Mouse (Mus musculus): ENCODE data around the gene Irf1. TPM values are rescaled to one million over a fixed set of nuclear protein-coding genes. Genes with fewer than 3 reads are reported as not detected.

The Irf1 gene
- total and polyA plus RNA-seq, 3 experiments = 17.8 to 64.9 (median 23.6) TPM

- peak; percentile 63; the same call in 1 of the 2 replicates for TF ChIP-seq EP300 (IDR thresholded peaks at IDR 0.05; ENCODE audit: low read length)
Observed at GRCm38 (mm10) chr11:53825409-53825808, 55.6 kb downstream of the Irf1 start (continued).

Other genes with a start within 250 kb of the Irf1 start
- 11.3 and 18.3 TPM in 2 replicates for gene Kif3a, start 202.6 kb upstream of the Irf1 start, total RNA-seq (2012; rRNA removed)
- 7.7 and 8.9 TPM in 2 replicates for gene Kif3a, start 202.6 kb upstream of the Irf1 start, total RNA-seq (2014; rRNA removed)
- 26.5 and 27.9 TPM in 2 replicates for gene Kif3a, start 202.6 kb upstream of the Irf1 start, polyA plus RNA-seq (2012; ENCODE audit: insufficient read length, low read depth)
- 26.3 and 35.6 TPM in 2 replicates for gene Il4, start 151.3 kb upstream of the Irf1 start, total RNA-seq (2012; rRNA removed)
- gene Il4, start 151.3 kb upstream of the Irf1 start, total RNA-seq (2014; rRNA removed) = 75.5 and 83.1 TPM in 2 replicates
- gene Il4, start 151.3 kb upstream of the Irf1 start, polyA plus RNA-seq (2012; ENCODE audit: insufficient read length, low read depth) = 19.5 and 24.5 TPM in 2 replicates
- gene Il13, start 135.3 kb upstream of the Irf1 start, total RNA-seq (2012; rRNA removed) = 1.8 and 2.8 TPM in 2 replicates
- gene Il13, start 135.3 kb upstream of the Irf1 start, total RNA-seq (2014; rRNA removed) = 3.4 and 4.8 TPM in 2 replicates
- 2.8 and 3.6 TPM in 2 replicates for gene Il13, start 135.3 kb upstream of the Irf1 start, polyA plus RNA-seq (2012; ENCODE audit: insufficient read length, low read depth)
- 45.3 and 48.2 TPM in 2 replicates for gene Rad50, start 62.7 kb upstream of the Irf1 start, total RNA-seq (2012; rRNA removed)
- 36.0 and 39.6 TPM in 2 replicates for gene Rad50, start 62.7 kb upstream of the Irf1 start, total RNA-seq (2014; rRNA removed)
- 53.6 and 55.2 TPM in 2 replicates for gene Rad50, start 62.7 kb upstream of the Irf1 start, polyA plus RNA-seq (2012; ENCODE audit: insufficient read length, low read depth)
- gene Il5, start 49.2 kb upstream of the Irf1 start, total RNA-seq (2012; rRNA removed) = not detected in 2 replicates
- not detected in 2 replicates for gene Il5, start 49.2 kb upstream of the Irf1 start, total RNA-seq (2014; rRNA removed)
- not detected in 2 replicates for gene Il5, start 49.2 kb upstream of the Irf1 start, polyA plus RNA-seq (2012; ENCODE audit: insufficient read length, low read depth)
- gene Gm17334, start 3.2 kb downstream of the Irf1 start, total RNA-seq (2012; rRNA removed) = 0.71 and 0.72 TPM in 2 replicates
- gene Gm17334, start 3.2 kb downstream of the Irf1 start, total RNA-seq (2014; rRNA removed) = not detected in 2 replicates
- 0.47 and 0.57 TPM in 2 replicates for gene Gm17334, start 3.2 kb downstream of the Irf1 start, polyA plus RNA-seq (2012; ENCODE audit: insufficient read length, low read depth)
- gene Gm12216, start 89.2 kb downstream of the Irf1 start, total RNA-seq (2012; rRNA removed) = 0.88 and 2.7 TPM in 2 replicates
- 0.73 and 0.77 TPM in 2 replicates for gene Gm12216, start 89.2 kb downstream of the Irf1 start, total RNA-seq (2014; rRNA removed)
- 0.56 and 1.1 TPM in 2 replicates for gene Gm12216, start 89.2 kb downstream of the Irf1 start, polyA plus RNA-seq (2012; ENCODE audit: insufficient read length, low read depth)
- gene Slc22a5, start 121.6 kb downstream of the Irf1 start, total RNA-seq (2012; rRNA removed) = 5.3 and 6.7 TPM in 2 replicates
- gene Slc22a5, start 121.6 kb downstream of the Irf1 start, total RNA-seq (2014; rRNA removed) = 6.2 and 6.4 TPM in 2 replicates
- 5.6 and 7.1 TPM in 2 replicates for gene Slc22a5, start 121.6 kb downstream of the Irf1 start, polyA plus RNA-seq (2012; ENCODE audit: insufficient read length, low read depth)
- not detected in 2 replicates for gene Slc22a21, start 210.3 kb downstream of the Irf1 start, total RNA-seq (2012; rRNA removed)
- not detected in 2 replicates for gene Slc22a21, start 210.3 kb downstream of the Irf1 start, total RNA-seq (2014; rRNA removed)
- not detected in 2 replicates for gene Slc22a21, start 210.3 kb downstream of the Irf1 start, polyA plus RNA-seq (2012; ENCODE audit: insufficient read length, low read depth)